Mouse (Mus musculus) right cerebral cortex, postnatal 10 days (tissue): Measurements from ENCODE around the gene Lmntd2.

Experiments
- DNase-seq, 2 experiments: peaks; one replicate each; pipeline ENCODE4 v3.0.0; 2021; ENCODE audit warnings: low spot score in 2 of 2

The Lmntd2 gene

GRCm38 (mm10) chr7:141190220-141190619 lies 23.7 kb downstream of the Lmntd2 start:
- peak in 1 of 2 experiments; percentile 24 for DNase-seq

- no peak for DNase-seq
Observed at GRCm38 (mm10) chr7:141188733-141189132, 25.1 kb downstream of the Lmntd2 start.

- DNase-seq, result no peak
Observed at GRCm38 (mm10) chr7:141188194-141188593, 25.7 kb downstream of the Lmntd2 start.

- peak; percentile 91 to 93 for DNase-seq
Observed at GRCm38 (mm10) chr7:141176173-141176572, 37.7 kb downstream of the Lmntd2 start.

GRCm38 (mm10) chr7:141175068-141175467 lies 38.8 kb downstream of the Lmntd2 start:
- no peak for DNase-seq

GRCm38 (mm10) chr7:141173323-141173850 lies 40.5 kb downstream of the Lmntd2 start:
- DNase-seq, result no peak

- peak; percentile 97 for DNase-seq
Observed at GRCm38 (mm10) chr7:141172116-141173006, 41.5 kb downstream of the Lmntd2 start, which contains the start of gene Rnh1. Gene Rnh1 (minus strand): TSS chr7:141172857.

- DNase-seq, result no peak
Observed at GRCm38 (mm10) chr7:141169866-141170265, 44.0 kb downstream of the Lmntd2 start.

GRCm38 (mm10) chr7:141169300-141169699 lies 44.6 kb downstream of the Lmntd2 start:
- no peak for DNase-seq

GRCm38 (mm10) chr7:141168518-141168953 lies 45.3 kb downstream of the Lmntd2 start:
- DNase-seq, result no peak

GRCm38 (mm10) chr7:141167901-141168517 lies 45.9 kb downstream of the Lmntd2 start:
- no peak for DNase-seq

- DNase-seq, result no peak
Observed at GRCm38 (mm10) chr7:141164850-141165249, 49.0 kb downstream of the Lmntd2 start.

GRCm38 (mm10) chr7:141164397-141164796 lies 49.5 kb downstream of the Lmntd2 start:
- DNase-seq, result no peak
